Mouse (Mus musculus) ES-Bruce4 (cell line): ENCODE results near the gene L3mbtl4.

Experiments used
- CTCF ChIP-seq: IDR thresholded peaks from one replicate; pipeline ENCODE4 v1.8.1; 2011; ENCODE audit warnings: low read depth, low read length
- EP300 ChIP-seq: IDR thresholded peaks from 2 replicates; pipeline ENCODE4 v1.6.1; 2011; ENCODE audit warnings: low read depth, low read length; ENCODE audit not compliant: insufficient read depth
- POLR2A ChIP-seq: IDR thresholded peaks from one replicate; pipeline ENCODE4 v1.8.1; 2011; ENCODE audit warnings: low read length; ENCODE audit not compliant: insufficient read depth

GRCm38 (mm10) chr17:68753112-68753511, 479.5 kb downstream of the L3mbtl4 start:
- TF ChIP-seq POLR2A (no peak), EP300 (no peak), CTCF (no peak)
